Mouse (Mus musculus) lung, embryonic 16.5 days (tissue): Measurements from ENCODE around the gene Dnajc7. TPM values are rescaled to one million over a fixed set of nuclear protein-coding genes. Genes with fewer than 3 reads are reported as not detected.
"Not testable (repeated sequence)": the region's sequence is repeated elsewhere in the genome, so short reads cannot be mapped to it uniquely, and the experiment has no call there.

ENCODE experiments used
- ATAC-seq: fragments of 200-750 bp; cut with Nextera tagmentation; 2 replicates; pipeline ENCODE4 v1.8.0; 2017; ENCODE audit warnings: low read depth, mild to moderate bottlenecking, moderate library complexity
- H3K27ac ChIP-seq: fragments of 300-500 bp; sonication (generic); 2 replicates; pipeline ENCODE4 v1.5.1; 2014; ENCODE audit warnings: mild to moderate bottlenecking, control low read depth, low read length
- H3K27me3 ChIP-seq: fragments of 300-500 bp; sonication (generic); 2 replicates; pipeline ENCODE4 v1.6.1; 2014; ENCODE audit warnings: low read depth, low read length, mixed read lengths; ENCODE audit not compliant: control insufficient read depth, insufficient read depth
- H3K36me3 ChIP-seq: fragments of 300-500 bp; sonication (generic); 2 replicates; pipeline ENCODE4 v1.6.1; 2014; ENCODE audit warnings: low read length; ENCODE audit not compliant: control insufficient read depth, insufficient read depth
- H3K4me1 ChIP-seq: fragments of 300-500 bp; sonication (generic); replicated peaks from 2 replicates; pipeline ENCODE4 v1.6.1; 2014; ENCODE audit warnings: low read length, mixed read lengths; ENCODE audit not compliant: control insufficient read depth, insufficient read depth
- H3K4me2 ChIP-seq: fragments of 300-500 bp; sonication (generic); 2 replicates; pipeline ENCODE4 v1.6.1; 2014; ENCODE audit warnings: low read depth, low read length, control low read depth
- H3K4me3 ChIP-seq: fragments of 300-500 bp; sonication (generic); 2 replicates; pipeline ENCODE4 v1.5.1; 2014; ENCODE audit warnings: mild to moderate bottlenecking, low read length, control low read depth
- H3K9ac ChIP-seq: fragments of 300-500 bp; sonication (generic); 2 replicates; pipeline ENCODE4 v1.6.1; 2014; ENCODE audit warnings: low read length, control low read depth
- H3K9me3 ChIP-seq: fragments of 300-500 bp; sonication (generic); 2 replicates; pipeline ENCODE4 v1.6.1; 2016; ENCODE audit warnings: low read length; ENCODE audit not compliant: control insufficient read depth
- WGBS: fragments of 180-500 bp; shearing (Covaris S2); extraction: QIAGEN DNeasy Blood & Tissue Kit; methylation state at CpG from one replicate; pipeline ENCODE4 v1.1.7; 2014; 5-methylcytosine and 5-hydroxymethylcytosine counted together
- polyA plus RNA-seq: library from polyadenylated mRNA; unstranded; fragments of >200 nt; fragmentation: Nextera tagmentation; extraction: Ambion mirVana; gene quantifications from 2 replicates; pipeline ENCODE4 v1.2.1, GENCODE M21; 2015

The Dnajc7 gene
- polyA plus RNA-seq, 1 experiment from 2014 or later, result 230 TPM

DNA sequence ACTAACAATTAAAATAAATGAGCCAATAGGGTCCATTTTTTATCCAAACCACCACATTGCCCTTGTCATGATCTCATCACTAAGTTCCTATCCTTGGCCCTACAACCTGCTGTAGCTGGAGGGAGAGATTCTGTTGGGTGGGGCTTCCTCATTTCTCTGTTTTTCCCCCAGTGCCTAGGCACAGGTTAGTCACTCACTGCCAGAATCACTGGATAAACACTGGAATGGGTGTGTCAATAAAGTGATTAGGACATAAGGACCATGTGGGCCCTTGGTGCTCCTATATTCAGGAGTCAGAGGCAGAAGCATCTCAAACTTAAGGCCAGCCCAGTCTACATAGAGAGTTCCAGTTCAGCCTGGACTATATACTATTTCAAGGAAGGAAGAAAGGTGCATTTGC, 83.5 kb downstream of the Dnajc7 start:
- Histone ChIP-seq H3K27ac (no peak overlapping the region), H3K27me3 (no peaks in the 10 kb centered on the region), H3K36me3 (no peaks in the 10 kb centered on the region), H3K4me3 (no peak overlapping the region), H3K9ac (no peak overlapping the region), H3K9me3 (no peaks in the 10 kb centered on the region), H3K4me1 (no peaks in the 10 kb centered on the region), H3K4me2 (no peak overlapping the region)
- no peak for ATAC-seq

DNA sequence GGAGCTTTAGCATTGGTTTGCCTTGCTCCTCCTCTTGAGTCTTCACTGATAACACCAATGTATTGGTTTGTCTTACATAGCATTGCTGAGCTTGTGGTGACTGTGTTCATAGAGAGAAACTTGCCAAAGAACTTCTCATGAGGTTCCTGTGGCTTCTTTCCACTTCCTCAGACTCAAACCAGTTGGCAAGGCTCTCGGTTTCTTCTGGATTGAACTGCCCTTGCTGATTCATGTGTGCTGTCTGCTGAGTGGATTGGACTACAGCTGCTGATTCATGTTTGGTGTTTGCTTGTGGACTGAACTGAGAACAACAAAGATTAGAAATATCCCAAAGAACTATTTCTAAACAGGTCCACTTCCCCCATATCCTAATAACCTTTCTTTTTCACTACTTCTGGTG, 84.0 kb downstream of the Dnajc7 start:
- H3K9ac ChIP-seq, result no peak overlapping the region
- H3K27ac ChIP-seq, result no peak overlapping the region
- H3K36me3 ChIP-seq, result no peaks in the 10 kb centered on the region
- H3K4me3 ChIP-seq, result no peak overlapping the region
- no peak for ATAC-seq
- H3K4me2 ChIP-seq, result no peak overlapping the region
- WGBS, result 81% methylated on average over 1 of the region's 1 CpGs
- H3K9me3 ChIP-seq, result no peaks in the 10 kb centered on the region
- H3K4me1 ChIP-seq, result no peaks in the 10 kb centered on the region
- H3K27me3 ChIP-seq, result no peaks in the 10 kb centered on the region

DNA sequence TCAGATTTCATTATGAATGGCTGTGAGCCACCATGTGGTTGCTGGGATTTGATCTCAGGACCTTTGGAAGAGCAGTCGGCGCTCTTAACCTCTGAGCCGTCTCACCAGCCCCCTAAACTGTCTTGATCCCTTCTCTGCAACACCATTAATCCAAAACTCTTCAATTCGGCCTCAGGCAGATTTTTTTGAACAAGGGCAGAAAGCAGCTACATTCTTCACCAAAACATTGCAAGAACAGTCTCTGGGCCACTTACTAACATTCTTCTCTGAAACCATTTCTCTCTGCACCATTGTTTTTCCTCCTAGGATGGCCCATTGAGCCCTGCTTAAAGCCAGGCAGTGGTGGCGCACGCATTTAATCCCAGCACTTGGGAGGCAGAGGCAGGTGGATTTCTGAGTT, 85.1 kb downstream of the Dnajc7 start:
- H3K4me2 ChIP-seq, H3K27ac ChIP-seq, H3K9ac ChIP-seq, H3K4me1 ChIP-seq, ATAC-seq, H3K36me3 ChIP-seq, H3K27me3 ChIP-seq, H3K9me3 ChIP-seq, H3K4me3 ChIP-seq: not testable (repeated sequence)
- 83% methylated on average over 6 of the region's 6 CpGs for WGBS

DNA sequence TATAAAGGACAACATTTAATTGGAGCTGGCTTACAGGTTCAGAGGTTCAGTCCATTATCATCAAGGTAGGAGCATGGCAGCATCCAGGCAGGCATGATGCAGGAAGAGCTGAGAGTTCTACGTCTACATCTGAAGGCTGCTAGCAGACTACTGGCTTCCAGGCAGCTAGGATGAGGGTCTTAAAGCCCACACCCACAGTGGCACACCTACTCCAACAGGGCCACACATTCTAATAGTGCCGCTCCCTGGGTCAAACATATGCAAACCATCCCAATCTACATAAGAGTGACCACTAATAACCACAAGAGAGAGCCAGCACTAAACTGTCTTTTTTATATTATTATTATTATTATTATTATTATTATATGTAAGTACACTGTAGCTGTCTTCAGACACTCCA, 85.6 kb downstream of the Dnajc7 start:
- not testable (repeated sequence) for H3K27ac ChIP-seq, H3K9me3 ChIP-seq, H3K4me3 ChIP-seq, H3K4me1 ChIP-seq, H3K36me3 ChIP-seq, ATAC-seq, H3K4me2 ChIP-seq, H3K27me3 ChIP-seq, H3K9ac ChIP-seq
- WGBS, result 78% methylated on average over 2 of the region's 2 CpGs

DNA sequence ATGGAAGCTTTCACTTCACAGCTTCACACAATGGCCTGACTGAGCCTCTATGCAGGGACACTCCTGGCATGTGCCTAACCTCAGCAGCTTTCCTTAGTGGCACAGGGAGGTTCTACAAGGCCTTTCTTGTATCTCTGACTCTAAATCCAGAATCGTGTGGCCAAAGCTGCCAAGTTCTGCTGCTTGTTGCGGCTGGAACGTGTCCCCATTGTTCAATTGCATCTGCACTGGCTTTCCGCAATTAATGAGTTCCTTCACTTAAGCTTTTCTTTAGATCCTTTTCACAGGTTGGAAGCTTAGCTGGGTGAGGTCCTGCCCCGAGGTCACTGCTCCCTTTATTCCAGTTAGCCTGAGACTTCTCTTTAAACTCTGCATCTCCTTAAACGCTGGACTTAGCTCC, 86.1 kb downstream of the Dnajc7 start:
- H3K4me2 ChIP-seq, result no peak overlapping the region
- no peaks in the 10 kb centered on the region for H3K4me1 ChIP-seq
- H3K27ac ChIP-seq, result no peak overlapping the region
- no peaks in the 10 kb centered on the region for H3K36me3 ChIP-seq
- no peaks in the 10 kb centered on the region for H3K9me3 ChIP-seq
- no peak overlapping the region for H3K4me3 ChIP-seq
- ATAC-seq, result no peak
- H3K27me3 ChIP-seq, result no peaks in the 10 kb centered on the region
- WGBS, result 79% methylated on average over 6 of the region's 6 CpGs
- no peak overlapping the region for H3K9ac ChIP-seq

Other genes with a start within 250 kb of the Dnajc7 start
- gene Jup, start 222.4 kb downstream of the Dnajc7 start, polyA plus RNA-seq, result 165 and 167 TPM in 2 replicates
- gene P3h4, start 205.3 kb downstream of the Dnajc7 start, polyA plus RNA-seq, result 68.3 and 68.8 TPM in 2 replicates
- gene Fkbp10, start 204.5 kb downstream of the Dnajc7 start, polyA plus RNA-seq, result 148 and 152 TPM in 2 replicates
- 126 and 129 TPM in 2 replicates for gene Nt5c3b, start 178.4 kb downstream of the Dnajc7 start, polyA plus RNA-seq
- gene Klhl10, start 178.3 kb downstream of the Dnajc7 start, polyA plus RNA-seq, result 0.60 and 0.73 TPM in 2 replicates
- 8.3 and 8.4 TPM in 2 replicates for gene Klhl11, start 147.4 kb downstream of the Dnajc7 start, polyA plus RNA-seq
- gene Acly, start 92.2 kb downstream of the Dnajc7 start, polyA plus RNA-seq, result 150 and 155 TPM in 2 replicates
- gene Ttc25, start 74.6 kb downstream of the Dnajc7 start, polyA plus RNA-seq, result 4.0 and 4.5 TPM in 2 replicates
- 35.2 and 35.5 TPM in 2 replicates for gene Cnp, start 45.3 kb downstream of the Dnajc7 start, polyA plus RNA-seq
- 58.3 and 58.6 TPM in 2 replicates for gene Nkiras2, start 924 bp downstream of the Dnajc7 start, polyA plus RNA-seq
- 0.26 TPM in 1 of 2 replicates, not detected in the other for gene Zfp385c, start 72.3 kb upstream of the Dnajc7 start, polyA plus RNA-seq
- gene Dhx58, start 84.1 kb upstream of the Dnajc7 start, polyA plus RNA-seq, result 2.9 and 3.5 TPM in 2 replicates
- 39.4 and 44.1 TPM in 2 replicates for gene Kat2a, start 92.3 kb upstream of the Dnajc7 start, polyA plus RNA-seq
- not detected in 2 replicates for gene Hspb9, start 93.7 kb upstream of the Dnajc7 start, polyA plus RNA-seq
- gene Rab5c, start 118.0 kb upstream of the Dnajc7 start, polyA plus RNA-seq, result 34.3 and 39.8 TPM in 2 replicates
- gene Kcnh4, start 139.8 kb upstream of the Dnajc7 start, polyA plus RNA-seq, result not detected in 2 replicates
- not detected in 2 replicates for gene Hcrt, start 142.8 kb upstream of the Dnajc7 start, polyA plus RNA-seq
- gene Ghdc, start 150.8 kb upstream of the Dnajc7 start, polyA plus RNA-seq, result 6.2 and 6.8 TPM in 2 replicates
- 27.2 and 28.4 TPM in 2 replicates for gene Stat5b, start 230.6 kb upstream of the Dnajc7 start, polyA plus RNA-seq
- 11.0 and 11.3 TPM in 2 replicates for gene Stat5a, start 239.2 kb upstream of the Dnajc7 start, polyA plus RNA-seq